Mouse (Mus musculus) granulocyte monocyte progenitor cell, adult 5-6 weeks (primary cell): ENCODE data around the gene Slc38a3. TPM values are rescaled to one million over a fixed set of nuclear protein-coding genes. Genes with fewer than 3 reads are reported as not detected.

Experiments
- ATAC-seq: replicated peaks from 2 replicates; pipeline ENCODE4 v1.8.0; 2016; ENCODE audit warnings: mild to moderate bottlenecking, moderate TSS enrichment, inconsistent platforms; ENCODE audit not compliant: poor library complexity, severe bottlenecking
- total RNA-seq, 2 experiments: library from RNA; stranded (forward) in 1 of 2; stranded (reverse) in 1 of 2; fragments of 200-712, 200-1000 nt in 1 of 2; fragments of >200 nt in 1 of 2; fragmentation: Nextera tagmentation in 1 of 2; gene quantifications; 2 replicates each; pipeline ENCODE4 v1.2.3; 2014 to 2017

The Slc38a3 gene
- total RNA-seq, 2 experiments from 2014 or later: not detected

DNA sequence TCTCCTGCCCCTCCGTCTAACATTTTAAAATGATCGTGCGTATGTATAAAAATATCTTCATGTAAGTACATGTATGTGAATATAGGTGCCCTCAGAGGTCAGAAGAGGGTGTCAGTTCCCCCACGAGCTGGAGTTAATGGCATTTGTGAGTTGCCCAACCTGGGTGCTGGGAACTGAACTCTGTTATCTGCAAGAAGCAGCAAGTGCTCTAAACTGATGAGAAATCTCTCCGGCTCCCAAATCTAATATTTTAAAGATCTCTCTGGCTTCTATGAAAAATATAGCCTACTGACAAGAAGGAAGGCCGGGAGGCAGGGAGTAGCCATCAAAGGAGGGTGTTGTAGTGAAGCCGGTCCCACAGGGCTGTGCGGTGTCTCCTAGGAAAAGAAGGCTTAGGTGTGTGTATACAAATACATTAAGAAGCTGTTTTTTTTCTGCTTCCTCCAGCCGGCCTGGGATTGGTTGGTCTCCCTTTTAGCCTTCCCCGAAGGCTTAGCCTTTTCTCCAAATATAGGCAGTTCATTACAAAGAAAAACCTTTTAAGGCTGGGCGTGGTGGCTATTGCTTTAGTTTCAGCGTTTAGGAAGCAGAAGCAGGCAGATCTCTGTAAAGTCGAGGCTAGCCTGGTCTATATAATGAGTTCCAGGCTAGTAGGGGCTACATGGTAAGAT, 25.7 kb downstream of the Slc38a3 start:
- ATAC-seq: no peak

GRCm38 (mm10) chr9:107641666-107642065, 27.7 kb downstream of the Slc38a3 start:
- ATAC-seq: no peak

DNA sequence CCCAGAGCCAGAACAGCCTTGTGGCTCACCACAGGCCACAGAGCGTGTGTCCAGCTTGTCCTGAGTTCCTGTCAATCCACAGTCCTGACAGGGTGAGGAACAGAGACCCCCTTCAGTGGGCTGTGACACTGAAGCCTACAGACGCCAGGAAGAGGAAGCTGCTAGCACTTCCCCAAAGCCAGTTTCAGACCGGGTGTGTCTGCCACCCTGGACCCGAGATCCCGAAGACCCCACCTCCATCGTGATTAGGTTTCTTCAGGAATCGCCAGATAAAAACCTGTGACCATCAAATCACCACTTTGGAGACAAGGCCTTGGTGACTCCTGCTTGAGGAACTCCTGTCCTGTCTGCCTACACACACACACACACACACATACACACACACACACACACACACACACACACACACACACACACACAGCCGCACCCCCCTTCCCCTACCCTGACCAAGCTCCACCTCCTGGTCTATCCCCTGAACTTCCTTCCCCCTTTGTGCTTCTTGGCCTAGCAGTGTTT, 29.0 kb downstream of the Slc38a3 start:
- ATAC-seq: peak; percentile 76

DNA sequence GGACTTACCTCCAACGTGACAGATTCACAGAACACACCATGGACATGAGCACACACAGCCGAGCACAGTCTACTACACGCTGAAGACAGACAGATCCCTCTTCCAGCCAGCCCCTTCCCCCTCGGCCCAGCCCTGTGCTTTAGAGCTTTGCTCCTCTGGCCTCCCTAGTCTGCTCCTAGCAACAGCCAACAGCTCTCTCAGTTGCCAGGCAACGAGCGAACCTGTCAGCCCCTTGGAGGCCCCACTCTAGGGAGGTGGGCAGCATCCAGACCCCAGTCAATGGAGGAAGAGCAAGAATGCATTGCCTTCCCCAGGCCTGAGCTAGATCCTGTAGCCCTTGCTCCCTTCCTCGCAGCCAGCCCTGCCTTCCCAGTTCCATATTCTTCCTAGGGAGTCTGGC, 32.3 kb downstream of the Slc38a3 start:
- no peak for ATAC-seq

- peak; percentile 73 for ATAC-seq
Observed at GRCm38 (mm10) chr9:107635279-107636028, 33.9 kb downstream of the Slc38a3 start, which contains the start of gene Gnai2. Gene Gnai2 (minus strand): TSS chr9:107635367.

DNA sequence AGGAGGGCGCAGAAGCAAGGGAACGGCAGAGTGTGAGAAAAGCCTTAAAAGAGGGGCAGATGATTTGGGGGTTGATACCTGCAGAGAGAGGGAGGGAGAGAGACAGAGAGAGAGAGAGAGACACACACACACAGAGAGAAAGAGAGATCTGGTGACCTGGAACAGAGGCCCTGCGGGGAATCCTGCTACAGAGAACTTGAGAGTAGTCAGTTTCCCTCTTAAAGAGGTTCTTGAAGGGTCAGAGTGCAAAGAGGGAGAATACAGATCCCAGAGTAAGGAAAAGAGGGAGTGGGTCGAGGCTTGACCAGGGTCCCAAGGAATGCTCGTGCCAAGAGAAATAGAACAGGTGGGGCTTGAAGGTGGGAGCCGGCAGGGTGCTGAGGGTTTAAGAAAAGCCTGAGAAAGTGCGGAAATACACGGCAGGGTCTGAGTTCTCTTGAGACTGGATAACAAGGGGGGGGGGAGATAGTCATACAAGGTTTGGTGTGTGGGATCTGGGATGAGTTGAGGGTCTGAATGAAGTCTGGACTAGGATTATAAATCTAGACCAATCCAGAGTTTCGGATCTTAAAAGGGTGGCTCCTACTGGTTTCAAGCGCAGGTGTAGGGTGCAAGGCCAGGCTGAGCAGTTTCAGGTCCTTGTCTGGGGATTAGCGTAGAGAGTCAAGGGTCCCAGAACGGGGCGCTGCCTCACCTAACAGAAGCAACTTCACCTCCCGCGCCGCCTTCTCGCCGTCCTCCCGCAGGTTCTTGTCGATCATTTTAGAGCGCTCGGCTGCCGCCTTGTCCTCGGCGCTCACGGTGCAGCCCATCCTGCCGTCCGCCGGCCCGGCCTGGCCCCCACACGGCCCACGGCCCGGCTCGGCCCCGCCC, 34.7 kb downstream of the Slc38a3 start:
- ATAC-seq: no peak

DNA sequence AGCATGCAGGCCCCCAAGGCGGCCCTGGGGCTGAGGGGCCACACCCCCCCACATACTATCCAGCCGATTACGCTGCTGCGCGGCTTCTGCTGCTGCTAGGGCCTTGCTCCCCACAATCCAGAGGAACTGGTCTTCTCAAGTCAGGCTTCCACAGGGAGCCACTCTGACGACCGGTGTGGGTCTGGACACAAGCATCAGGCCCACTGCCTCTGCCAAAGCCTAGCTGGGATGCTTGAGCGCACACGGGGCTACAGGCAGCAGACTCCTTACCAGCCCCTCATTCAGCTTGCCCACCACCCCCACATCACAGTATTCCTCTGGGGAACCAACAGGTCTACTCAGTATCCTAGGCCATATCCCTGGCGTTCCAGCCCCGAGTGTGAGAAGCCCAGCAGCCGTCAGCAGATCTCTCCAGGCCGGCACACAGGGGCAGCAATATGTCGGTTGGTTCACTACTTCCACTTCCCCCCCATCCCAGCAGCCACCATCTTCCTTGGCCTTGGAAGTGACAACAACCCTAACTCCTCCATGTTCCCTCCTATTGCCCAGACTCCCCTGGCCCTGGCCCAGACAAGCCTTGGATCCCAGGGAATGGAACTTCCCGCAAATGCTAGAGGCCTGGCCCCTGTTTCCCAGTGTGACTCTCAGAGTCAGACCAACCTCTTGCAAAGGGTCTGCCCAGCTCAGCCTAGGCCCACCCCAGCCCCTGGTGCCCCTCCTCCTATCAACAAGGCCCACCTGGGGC, 35.5 kb downstream of the Slc38a3 start:
- peak; percentile 10 for ATAC-seq

DNA sequence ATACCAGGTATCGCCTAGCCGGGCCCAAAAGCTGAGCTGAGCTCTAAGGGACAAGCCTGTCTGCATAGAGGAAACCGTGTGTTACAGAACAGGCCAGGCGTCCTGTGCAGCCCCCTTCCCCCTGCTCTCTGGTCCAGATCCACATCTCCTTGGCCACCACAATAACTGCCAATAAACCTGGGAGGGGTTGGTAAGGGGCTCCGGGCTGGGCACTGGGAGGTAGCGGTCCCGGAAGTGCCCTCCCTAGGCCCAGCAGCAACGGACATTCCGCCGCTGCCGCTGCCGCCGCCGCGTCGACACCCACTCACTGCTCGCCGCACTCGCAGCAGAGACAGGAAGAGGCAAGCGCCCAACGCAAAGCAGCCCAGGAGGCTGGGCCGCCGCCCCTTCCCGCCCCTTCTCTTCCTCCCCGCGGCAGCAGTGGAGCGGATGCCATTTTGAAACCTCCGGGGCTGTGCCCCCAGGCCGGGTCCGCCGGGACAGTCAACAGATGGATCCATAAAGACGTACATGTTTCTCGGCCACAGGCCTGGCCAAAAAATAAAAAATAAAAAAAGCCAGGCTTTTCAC, 36.2 kb downstream of the Slc38a3 start:
- peak; percentile 61 for ATAC-seq

- ATAC-seq: no peak
Observed at GRCm38 (mm10) chr9:107632478-107632877, 36.9 kb downstream of the Slc38a3 start.

DNA sequence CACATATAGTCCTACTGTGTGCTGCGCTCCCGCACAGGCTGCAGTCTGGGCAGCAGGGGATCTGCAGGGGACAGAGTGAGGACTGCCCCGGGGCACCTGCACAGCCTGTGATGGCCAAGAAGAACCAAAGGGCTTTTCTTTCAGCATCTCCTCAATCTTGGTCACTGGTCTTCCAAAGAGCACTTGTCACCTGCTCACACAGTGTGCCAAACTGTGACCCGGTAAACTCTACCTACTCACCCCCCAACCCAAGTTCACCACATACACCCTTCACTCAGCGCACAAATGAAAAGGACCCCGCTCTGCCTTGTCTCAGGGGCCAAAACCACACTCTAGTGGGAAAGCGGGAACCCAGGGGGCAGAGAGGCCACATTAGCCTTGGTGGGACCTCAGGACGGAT, 37.5 kb downstream of the Slc38a3 start:
- no peak for ATAC-seq

GRCm38 (mm10) chr9:107631311-107631826, 38.0 kb downstream of the Slc38a3 start:
- ATAC-seq: no peak

- ATAC-seq: no peak
Observed at GRCm38 (mm10) chr9:107630576-107630975, 38.8 kb downstream of the Slc38a3 start.

DNA sequence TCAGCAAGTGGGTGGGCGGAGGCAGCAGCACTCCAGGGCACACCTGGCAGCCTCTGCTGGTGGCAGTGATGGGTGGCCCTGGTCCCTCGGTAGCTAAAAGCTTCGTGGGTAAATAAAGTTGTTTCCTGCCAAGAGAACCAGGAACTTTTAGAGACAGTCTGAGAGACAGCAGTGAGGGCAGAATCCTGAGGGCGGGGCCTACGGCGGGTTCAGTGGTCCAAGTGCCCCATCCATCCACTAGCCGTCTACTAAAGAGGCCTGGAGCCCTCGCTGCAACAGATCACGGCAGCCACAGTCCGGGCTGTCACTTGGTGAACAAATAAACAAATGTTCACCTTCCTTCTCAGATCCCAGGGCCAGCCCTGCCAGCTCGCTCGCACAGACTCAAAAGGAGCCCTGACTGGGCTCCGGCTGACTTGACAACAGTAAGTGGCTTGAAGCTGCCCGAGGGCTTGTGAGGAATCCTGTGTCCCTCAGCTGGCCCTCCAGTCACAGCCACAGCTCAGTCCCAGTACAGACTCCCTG, 39.4 kb downstream of the Slc38a3 start:
- ATAC-seq: no peak

DNA sequence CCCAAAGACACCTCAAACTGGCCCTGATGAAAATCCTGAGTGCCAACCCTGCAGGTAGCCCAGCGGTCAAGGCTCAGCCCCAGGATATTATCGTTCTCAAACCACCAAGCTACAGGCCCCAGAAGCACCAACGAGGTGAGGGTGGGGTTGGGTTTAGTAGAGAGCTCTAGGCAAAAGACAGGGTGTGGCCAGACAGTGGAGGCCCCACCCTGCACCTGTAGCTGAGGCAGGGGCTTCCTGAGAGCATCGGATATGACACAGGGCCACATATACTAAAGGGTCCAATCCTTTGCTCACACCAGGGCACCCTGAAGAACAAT, 40.0 kb downstream of the Slc38a3 start:
- no peak for ATAC-seq

- peak; percentile 64 for ATAC-seq
Observed at GRCm38 (mm10) chr9:107628721-107629410, 40.5 kb downstream of the Slc38a3 start.

- no peak for ATAC-seq
Observed at GRCm38 (mm10) chr9:107627387-107628255, 41.7 kb downstream of the Slc38a3 start.

DNA sequence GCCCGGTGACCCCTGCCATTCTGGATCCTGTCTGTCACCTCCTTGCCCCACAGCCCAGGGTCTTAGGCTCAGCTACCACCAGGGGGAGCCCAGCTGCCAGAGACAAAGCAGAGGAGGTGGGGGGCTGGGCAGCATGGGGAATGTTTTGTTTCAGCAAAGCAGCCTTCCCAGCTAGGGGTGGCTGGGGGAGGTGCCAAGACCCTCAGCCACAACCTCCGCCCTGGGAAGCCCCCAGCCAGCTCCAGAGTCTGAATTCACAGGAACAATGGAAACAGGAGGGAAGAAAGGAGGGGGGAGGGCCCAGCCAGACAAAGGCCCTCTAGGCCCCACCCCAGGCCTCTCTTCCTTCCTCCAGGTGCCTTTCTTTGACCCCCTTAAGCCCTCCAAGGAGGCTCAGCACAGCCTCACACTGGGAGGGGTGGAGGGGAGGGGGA, 42.5 kb downstream of the Slc38a3 start:
- ATAC-seq: peak; percentile 30
